Mouse (Mus musculus) gastrocnemius, adult 8-10 months (tissue): Measurements from ENCODE around the gene Fam213b. TPM values are rescaled to one million over a fixed set of nuclear protein-coding genes. Genes with fewer than 3 reads are reported as not detected.

Source experiments
- DNase-seq, 2 experiments: peaks; one replicate each; pipeline ENCODE4 v3.0.0; 2022; ENCODE audit warnings: low spot score in 2 of 2
- total RNA-seq, 4 experiments: library from RNA; stranded (reverse); gene quantifications; 2 replicates each; pipeline ENCODE4 v1.2.4; 2022

The Fam213b gene
- total RNA-seq, 4 experiments from 2014 or later = 84.8 to 99.7 (median 97.8) TPM

- DNase-seq = no peak
Observed at GRCm38 (mm10) chr4:154853881-154854280, 45.1 kb downstream of the Fam213b start.

GRCm38 (mm10) chr4:154852696-154853095 is 46.2 kb downstream of the Fam213b start:
- DNase-seq = no peak

Other genes starting within 250 kb of the Fam213b start
- not detected for gene Actrt2, start 231.3 kb downstream of the Fam213b start, total RNA-seq
- not detected for gene Ttc34, start 61.7 kb downstream of the Fam213b start, total RNA-seq
- gene Mmel1, start 29.6 kb downstream of the Fam213b start, total RNA-seq = not detected
- gene Tnfrsf14, start 29.4 kb upstream of the Fam213b start, total RNA-seq = 1 to 10 TPM; 1.2 to 3.5 (median 1.9) TPM
- gene Hes5, start 61.8 kb upstream of the Fam213b start, total RNA-seq = not detected
- gene Pank4, start 65.0 kb upstream of the Fam213b start, total RNA-seq = 10 to 100 TPM; 28.2 to 31.7 (median 31.5) TPM
- under 1 TPM in 3 of 4 experiments, not detected in 1; 0.13 to 0.73 (median 0.15) TPM for gene Plch2, start 157.6 kb upstream of the Fam213b start, total RNA-seq
- gene Pex10, start 167.9 kb upstream of the Fam213b start, total RNA-seq = 10 to 100 TPM; 10.4 to 12.4 (median 11.4) TPM
- 10 to 100 TPM; 52.2 to 64.6 (median 59.8) TPM for gene Rer1, start 187.2 kb upstream of the Fam213b start, total RNA-seq
- 1 to 10 TPM; 1.2 to 2.1 (median 1.4) TPM for gene Morn1, start 187.4 kb upstream of the Fam213b start, total RNA-seq